Mouse (Mus musculus): ENCODE measurements around the gene Mia2.

Mia2 gene

GRCm38 (mm10) chr12:59106491-59106890 is 10.9 kb downstream of the Mia2 start:
- DNase-seq = no peak

DNA sequence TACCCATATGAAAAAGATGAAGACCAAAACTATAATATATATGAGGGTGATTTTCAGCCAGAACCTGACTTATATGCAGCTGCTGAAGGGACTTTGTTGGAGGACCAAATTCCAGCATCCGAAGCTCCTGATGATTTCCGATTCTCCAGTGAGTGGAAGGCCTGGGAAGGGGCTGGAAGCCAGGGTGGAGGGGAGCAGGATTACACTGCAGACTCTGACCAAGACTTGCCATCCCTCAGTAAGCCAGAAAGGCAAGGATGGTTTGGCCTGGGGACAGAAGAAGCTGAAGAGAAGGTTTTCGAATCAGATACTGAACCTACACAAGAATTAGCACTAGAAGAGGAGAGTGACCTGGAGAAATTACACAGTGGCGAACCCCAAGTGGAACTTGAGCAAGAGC is 12.3 kb downstream of the Mia2 start:
- no peak for DNase-seq

DNA sequence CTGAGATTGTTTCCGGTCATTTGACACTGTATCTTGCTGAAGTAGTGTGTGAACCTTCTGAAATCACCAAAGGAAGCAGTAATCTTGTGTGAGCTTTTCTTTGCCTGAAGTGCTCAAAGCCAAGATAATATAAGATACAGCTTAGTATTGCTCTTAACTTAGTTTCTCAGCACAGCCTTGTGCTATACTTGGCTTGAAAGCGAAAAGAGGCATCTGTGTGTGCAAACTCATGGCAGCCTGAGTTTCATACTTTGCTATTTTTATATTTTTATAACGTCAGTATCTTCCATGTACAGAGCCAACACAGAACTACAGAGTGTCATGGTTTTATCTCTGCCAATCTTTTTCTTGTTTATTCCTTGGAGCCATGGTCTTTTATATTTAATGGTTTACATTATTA is 21.6 kb downstream of the Mia2 start:
- DNase-seq = no peak

- no peak for DNase-seq
These were observed 29.8 kb downstream of the Mia2 start for GRCm38 (mm10) chr12:59125426-59125825.

DNA sequence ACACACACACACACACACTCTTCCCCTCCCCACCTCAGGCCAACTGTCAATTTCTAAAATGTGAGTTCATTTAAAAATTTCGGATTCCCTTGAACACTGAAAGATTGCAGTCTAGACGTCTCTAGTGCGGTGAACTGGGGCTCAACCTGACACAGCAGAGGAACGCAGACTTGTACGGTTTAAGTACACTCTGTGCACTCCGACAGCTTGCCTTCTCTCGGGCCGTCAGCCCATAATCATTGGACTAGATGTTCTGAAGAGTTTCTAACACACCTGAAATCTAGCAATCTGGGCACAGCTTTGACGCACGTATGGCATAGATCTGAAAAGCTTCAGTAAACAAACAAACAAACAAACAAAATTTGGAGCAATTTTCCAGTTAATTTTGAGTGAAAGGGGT is 32.9 kb downstream of the Mia2 start:
- DNase-seq = no peak

DNA sequence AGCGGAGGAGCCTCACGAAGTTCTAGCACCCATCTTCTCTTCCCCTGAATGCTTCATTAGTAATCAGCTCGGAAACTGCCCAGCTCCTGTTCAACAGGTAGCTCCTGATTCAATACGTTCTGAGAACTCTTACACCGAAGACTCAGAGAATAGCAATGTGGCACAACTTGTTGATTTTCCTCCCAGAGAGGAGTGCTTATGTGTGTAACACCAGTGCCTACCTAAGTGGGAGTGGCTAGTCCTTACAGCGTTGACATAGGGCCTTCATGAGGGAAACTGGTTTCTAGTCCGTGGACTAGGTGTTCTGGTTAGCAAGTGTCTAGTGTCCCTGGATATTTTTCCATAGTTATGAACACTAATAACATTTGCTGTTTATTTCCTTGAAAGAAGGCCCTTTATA is 33.4 kb downstream of the Mia2 start:
- no peak for DNase-seq

DNA sequence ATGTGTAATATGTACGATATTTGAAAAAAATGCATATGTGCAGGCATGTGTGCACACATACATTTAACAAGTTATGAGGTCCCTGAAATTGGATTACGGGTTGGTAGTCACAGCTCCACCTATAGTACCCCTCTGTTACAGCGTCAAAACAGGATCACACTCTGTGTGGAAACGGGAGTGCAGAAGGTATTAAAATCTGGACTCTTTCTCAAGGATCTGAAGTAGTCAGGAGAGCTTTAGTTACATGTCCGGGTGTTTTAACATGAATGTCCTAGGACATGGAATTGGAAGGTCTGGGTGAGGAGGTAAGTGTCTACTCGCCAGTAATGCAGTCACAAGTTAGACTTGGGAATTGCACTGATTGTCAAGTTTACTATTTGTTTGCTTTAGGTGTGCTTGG is 34.0 kb downstream of the Mia2 start:
- DNase-seq = no peak

DNA sequence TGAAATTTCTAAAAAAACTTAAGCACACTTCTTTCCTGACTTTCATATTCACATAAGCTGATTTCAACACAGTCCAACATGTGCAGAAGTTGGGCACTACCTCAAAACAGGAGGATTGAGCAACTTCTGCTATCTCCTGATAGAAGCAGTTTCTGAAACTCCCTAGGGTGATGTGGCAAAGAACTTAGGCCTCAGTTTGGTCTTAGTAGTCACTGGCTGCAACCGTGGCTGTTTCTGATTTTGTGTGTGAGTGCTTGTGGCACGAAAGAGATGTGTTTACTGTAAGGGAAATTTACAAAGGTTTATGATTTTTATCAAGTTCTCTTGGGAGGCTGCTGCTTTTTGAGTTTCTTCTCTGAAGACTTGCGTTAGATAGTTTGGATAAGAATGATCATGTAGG is 34.6 kb downstream of the Mia2 start:
- no peak for DNase-seq

DNA sequence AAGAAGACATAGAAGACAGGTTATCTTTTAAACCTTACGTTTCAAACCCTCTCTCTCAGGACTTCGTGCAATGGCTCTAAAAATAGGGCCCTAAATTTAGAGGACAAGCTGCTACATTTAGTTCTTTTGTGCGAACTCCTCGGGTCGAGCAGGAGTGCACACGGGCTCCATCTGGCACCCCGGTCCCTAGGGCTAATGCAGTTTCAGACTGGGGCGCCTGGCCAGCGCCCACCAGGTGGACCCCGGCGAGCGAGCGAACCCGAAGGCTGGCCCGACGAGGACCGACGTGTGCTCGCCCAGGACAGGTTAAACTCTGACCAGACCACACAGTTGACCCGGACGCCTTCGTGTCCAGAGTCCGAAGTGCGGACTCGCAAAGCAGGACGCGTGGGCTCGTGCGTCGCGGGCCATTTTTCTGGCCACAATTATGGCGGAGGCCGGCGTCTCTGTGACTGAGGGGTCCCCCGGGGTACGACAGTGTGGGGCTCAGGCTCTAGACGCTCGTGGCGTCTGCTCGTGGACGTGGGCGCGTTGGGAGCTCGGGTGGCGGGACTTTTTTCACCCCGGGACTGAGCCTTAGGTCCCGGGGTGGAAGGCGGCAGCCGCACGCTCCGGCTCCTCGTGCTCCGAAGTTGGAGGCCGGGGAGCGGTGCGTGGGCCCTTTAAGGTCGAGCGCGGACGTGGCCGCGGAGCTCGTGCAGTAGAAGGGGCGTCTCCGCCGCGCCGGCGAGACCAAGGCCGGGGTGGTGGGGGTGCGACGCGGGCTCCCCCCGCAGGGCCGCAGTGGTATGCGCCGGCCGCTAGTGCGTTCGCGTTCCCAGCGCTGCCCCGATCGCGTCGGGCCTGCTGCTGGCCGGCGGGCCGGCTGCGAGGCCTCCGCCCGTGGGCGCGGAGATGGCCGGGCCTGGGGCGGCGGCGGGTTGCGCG is 35.3 kb downstream of the Mia2 start:
- peak; percentile 89 for DNase-seq

DNA sequence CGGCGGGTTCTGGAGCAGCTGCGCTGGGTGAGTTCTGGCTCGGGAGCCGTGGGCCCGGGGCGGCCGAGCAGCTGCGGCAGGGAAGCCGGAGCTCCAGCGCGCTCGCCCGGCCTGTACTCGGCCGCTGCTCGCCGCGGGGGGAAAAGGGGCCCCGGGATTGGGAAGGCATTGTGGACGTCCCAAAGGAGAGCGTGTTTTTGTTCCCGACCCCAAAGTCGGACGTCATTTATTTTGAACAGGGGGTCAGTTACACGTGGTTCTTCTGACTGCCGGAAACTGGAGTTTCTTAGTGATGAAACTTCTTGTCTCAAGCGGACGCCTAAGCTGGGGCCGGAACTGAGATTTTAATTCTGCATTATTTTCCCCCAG is 36.0 kb downstream of the Mia2 start:
- no peak for DNase-seq

DNA sequence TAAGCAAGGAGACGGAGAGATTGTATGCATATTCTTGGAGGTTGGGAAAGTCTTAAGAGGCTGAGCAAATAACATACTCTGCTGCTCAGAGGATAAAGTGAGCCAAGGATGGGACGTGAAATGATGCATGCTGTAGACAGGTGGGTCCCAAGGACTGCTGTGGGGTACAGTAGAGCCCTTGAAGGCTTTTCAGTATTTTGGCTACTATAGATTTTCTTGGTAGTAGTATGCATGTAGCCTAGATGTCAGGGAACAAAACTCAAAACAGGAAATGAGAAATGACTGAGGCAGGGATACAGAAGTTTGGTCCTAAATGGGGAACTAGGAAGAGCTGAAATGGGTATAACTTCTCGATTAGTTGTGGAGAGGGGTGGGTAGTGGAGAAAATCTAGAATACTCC is 36.9 kb downstream of the Mia2 start:
- no peak for DNase-seq

DNA sequence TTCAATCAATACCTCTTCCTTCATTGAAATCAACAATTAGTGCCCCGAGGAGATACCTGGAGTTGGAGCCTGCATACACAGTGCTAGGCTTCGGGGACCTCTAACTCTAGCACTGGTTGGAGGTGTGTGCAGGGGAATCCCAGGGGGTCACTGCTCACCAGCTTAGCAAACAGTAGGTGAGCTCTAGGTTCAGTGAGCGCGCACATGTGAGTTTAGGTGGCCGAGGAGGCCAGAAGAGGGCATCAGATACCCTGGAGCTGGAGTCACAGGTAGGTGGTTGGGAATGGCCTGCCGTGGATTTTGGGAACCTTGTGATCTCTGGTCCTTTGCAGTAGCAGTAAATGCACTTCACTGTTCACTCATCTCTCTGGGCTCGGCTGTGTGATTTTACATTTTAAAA is 37.3 kb downstream of the Mia2 start:
- DNase-seq = no peak

GRCm38 (mm10) chr12:59133437-59133999 is 37.9 kb downstream of the Mia2 start:
- no peak for DNase-seq

DNA sequence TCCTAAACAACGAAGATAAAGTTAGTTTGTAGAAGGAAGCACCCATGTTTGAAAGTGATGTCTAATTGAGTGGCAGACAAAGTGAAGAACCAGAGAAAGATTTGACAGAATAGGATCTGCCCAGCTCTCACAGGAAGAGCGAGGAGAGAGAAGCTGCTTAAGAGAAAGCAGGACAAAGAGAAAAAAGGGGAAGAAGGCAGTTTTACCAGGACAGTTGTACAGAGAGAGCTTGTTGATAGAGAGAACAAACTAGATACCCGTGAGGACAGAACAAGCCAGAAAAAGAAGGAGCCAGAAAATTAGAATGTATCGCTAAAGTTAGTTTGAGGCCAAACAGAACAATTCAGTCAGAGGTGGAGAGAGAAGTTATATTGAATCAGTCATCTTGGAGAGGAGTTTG is 39.5 kb downstream of the Mia2 start:
- DNase-seq = no peak

DNA sequence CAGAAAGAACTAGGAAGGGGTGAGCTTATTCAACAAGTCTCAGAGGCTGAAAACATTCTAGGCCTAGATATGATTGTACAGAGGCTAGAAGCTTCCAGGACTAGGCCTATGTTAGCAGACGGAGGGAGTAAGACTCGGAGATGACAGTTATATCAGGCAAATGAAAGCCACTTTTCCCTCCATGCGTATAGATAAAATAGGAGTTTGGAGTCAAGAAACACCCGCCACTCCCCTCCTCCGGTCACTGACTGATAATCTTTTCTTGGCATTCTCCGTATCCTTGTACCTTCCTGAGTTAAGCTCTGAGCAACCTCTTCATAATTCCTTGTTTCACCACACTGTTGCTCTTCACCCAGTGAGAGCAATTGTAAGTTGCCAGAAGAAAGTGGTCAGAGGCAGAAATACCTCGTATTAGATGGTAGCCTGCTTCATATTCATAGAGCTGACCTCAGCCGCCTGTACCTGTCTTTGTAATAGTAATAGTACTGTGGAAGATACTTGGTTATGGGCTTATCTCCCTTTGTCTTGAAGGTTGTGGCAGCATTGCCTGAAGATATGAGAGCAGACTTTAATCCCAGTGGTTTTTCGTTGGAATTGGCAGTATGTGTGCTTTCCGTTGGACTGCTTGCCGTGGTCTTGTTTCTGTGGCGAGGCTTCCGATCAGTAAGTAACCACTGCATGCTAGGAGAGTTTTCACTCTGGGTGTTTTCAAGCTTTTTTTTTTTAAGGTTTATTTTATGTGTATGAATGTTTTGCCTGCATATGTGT is 40.1 kb downstream of the Mia2 start:
- no peak for DNase-seq

- DNase-seq = no peak
These were observed 41.4 kb downstream of the Mia2 start for GRCm38 (mm10) chr12:59137031-59137430.

DNA sequence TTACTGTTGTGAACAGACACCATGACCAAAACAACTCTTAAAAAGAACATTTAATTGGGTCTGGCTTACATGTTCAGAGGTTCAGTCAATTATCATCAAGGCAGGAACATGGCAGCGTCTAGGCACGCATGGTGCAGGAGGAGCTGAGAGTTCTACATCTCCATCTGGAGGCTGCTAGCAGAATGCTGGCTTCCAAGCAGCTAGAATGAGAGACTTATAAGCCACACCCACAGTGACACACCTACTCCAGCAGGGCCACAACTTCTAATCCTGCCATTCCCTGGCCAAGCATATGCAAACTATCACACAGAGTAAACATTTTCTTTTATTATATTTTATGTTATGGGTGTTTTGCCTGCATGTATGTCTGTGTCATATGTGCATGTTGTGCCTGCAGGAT is 43.8 kb downstream of the Mia2 start:
- DNase-seq = no peak

DNA sequence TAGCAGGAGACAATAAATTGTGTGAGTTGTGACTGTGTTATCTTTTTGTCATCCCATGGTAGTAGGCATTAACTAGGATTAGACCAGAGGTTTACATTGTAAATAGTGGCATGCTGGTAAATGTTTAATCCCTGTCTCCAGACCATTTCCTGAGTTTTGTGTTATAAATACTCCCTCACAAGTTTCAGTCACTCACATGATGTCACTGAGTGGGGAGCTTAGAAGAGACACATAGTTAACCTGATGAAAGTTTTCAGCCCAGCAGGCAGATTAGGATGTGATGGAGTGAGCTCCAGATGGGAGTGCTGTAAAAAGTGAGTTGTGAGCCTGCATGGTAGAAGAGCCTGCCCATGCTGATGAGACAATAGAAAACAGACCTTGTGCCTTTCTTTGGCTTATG is 49.5 kb downstream of the Mia2 start:
- DNase-seq = no peak

DNA sequence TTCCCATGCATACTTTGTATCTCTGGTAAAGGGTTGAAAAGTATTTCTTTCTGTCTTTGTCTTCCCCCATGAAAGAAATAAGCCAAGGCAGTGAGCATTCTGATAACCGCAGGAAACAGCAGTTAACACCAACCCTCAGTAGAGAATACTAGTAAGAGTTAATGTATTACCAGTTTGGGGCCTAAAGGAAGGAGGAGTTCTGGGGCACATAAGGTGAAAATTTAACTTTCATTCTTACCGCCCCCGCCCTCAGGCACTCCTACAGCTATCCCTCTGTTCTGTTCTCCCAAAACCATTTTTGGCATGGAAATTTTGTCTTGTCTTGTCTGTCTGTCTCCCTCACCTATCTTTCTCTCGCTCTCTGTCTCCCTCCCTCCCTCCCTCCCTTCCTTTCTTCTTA is 54.1 kb downstream of the Mia2 start:
- DNase-seq = no peak

- DNase-seq = no peak
These were observed 65.5 kb downstream of the Mia2 start for GRCm38 (mm10) chr12:59161091-59161490.

GRCm38 (mm10) chr12:59162797-59163196 is 67.2 kb downstream of the Mia2 start:
- no peak for DNase-seq

GRCm38 (mm10) chr12:59164522-59164921 is 68.9 kb downstream of the Mia2 start:
- no peak for DNase-seq

- DNase-seq = no peak
These were observed 71.0 kb downstream of the Mia2 start for GRCm38 (mm10) chr12:59166557-59166956.

GRCm38 (mm10) chr12:59169935-59170334 is 74.3 kb downstream of the Mia2 start:
- no peak for DNase-seq
